Mouse (Mus musculus) T-helper 1 cell (primary cell): ENCODE results near the gene Hcar2.

Source experiments
- in situ Hi-C: fragments of 300-600 bp; cut with MboI, MseI; formaldehyde crosslinking; loops from one replicate; pipeline ENCODE4 v1.15.1; 2025; ENCODE audit warnings: high pct_unique_total_duplicates

Gene Hcar2

DNA sequence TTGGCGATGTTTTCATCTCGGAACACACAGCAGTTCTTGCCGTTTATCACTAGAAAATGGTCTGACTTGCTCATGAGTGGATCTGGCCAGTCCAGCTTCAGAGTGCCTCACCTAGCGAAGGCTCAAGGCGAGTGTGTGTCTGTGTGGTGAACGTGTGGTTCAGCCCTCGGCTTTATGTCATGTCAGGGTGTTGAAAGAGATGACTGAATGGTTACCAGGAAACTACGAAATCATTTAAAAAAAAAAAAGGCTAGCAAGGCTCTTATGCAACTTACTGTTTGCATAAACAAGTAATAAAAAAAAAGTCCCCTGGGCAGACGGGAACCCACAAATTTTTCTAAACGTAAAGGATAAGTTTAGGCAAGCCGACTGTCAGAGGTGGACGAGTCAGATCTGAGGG is at the start of gene Hcar2:
Hcar2 (minus strand) TSS at position 135 of the 400 bp plus-strand sequence.
- in situ Hi-C loops = no loop called here

DNA sequence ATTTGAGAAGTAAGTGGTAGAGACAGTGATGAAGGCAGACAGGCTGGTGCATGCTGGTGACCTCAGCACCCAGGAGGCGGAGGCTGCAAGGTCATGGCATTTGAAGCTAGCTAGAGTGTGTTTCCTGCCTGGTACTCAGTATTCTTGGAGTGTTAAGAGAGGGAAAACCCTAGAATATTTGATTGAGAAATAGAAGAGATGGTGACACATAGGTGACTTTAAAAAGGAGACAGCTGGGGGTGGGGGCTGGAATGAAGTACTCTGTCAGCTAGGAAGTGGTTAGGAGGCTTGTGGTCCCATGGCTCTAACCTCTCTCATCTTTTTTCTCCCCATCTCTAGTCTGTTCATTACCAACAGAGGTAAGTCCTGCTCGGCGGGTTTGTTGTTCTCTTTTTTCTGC is 49.6 kb upstream of the Hcar2 start:
- in situ Hi-C loops = loop anchor here (10.0 kb wide), 1 partner anchor 1100 kb away; no protein-coding TSS in a partner anchor

DNA sequence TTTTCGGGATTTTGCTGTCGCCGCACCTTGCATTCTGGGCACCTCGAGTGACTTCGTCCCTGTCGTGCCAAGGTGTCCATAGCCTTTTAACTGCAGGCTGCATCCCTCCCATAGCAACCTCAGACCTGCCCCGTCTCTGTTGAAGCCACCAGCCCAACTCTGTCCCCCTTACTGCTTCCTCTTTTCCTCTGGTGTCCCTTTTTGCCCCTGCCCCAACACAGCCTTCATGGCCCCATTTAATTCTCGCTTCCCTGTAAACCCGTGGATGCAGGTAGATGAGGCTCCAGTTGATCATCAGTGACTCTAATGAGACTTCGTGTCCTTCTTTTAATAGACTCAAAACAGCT is 42.3 kb upstream of the Hcar2 start:
- in situ Hi-C loops = no loop called here

DNA sequence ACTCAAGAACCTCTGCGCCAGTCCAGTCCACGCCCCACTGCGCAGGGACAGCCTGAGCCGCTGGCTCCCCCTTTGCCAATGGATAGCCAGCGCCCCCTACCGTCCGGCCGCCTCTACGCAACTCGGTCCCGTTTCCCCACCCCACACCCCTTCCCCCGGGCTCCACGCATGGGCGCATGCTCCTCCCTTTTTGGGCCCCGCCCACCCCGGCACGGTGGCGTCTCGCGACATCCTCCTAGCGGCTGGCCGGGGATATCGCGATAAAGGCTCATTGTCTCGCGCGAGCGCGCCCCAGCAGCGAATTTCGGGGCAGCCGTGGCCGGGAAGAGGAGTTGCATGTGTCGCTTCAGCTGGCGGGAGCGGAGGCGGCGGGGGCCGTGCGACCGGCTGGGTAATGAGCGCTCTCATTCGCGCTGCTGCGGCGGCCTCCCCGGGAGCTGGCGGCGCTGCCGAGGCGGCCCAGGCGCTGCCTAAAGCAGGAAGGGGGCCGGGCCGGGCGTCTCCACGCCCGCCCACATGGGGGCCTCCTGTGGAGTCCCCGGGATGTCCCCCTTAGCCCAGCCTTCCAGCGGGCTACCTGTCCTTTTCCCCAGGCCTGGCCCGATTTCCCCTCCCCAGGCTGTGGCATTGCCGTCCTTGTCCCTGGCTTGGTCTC is 41.8 kb upstream of the Hcar2 start, which contains the start of gene Denr:
Denr (plus strand) TSS at position 200 of the 655 bp plus-strand sequence.
- in situ Hi-C loops = no loop called here

DNA sequence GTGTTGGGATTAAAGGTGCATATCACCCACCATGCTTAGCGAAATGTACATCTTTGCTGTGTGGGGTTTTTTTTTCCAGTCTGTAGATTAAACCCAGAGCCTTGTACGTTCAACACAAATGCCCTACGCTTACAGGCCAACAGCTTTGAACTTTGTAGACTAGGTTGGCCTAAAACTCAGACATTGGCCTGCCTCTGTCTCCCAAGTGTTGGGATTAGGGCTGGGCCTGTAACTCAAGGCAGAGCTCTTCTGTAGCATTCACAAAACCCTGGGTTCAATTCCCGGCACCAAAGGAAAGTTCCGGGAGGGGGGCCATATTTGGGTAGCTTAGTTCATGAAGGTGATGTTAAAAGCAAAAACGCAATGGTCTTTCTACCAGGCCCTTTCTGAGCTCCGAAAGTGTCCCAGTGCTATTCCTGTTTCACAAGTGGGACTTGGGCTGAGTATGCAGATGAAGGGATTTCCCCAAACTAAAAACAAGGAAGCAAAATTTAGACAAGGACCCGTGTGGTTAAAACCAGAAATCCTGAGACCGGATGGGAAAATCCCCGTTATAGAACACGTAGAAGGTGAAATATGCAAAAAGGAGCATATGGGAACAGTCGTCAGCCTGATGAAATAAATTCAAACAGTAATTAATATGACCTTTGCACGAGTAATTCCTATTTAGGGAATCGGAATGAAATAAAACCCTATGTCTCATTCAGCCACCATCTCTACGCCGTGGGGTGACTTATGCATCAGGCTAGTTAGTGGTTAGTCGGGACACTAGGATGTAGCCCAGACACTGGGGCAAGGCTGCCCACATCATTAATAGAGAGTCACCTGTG is 41.1 kb upstream of the Hcar2 start:
- in situ Hi-C loops = no loop called here

DNA sequence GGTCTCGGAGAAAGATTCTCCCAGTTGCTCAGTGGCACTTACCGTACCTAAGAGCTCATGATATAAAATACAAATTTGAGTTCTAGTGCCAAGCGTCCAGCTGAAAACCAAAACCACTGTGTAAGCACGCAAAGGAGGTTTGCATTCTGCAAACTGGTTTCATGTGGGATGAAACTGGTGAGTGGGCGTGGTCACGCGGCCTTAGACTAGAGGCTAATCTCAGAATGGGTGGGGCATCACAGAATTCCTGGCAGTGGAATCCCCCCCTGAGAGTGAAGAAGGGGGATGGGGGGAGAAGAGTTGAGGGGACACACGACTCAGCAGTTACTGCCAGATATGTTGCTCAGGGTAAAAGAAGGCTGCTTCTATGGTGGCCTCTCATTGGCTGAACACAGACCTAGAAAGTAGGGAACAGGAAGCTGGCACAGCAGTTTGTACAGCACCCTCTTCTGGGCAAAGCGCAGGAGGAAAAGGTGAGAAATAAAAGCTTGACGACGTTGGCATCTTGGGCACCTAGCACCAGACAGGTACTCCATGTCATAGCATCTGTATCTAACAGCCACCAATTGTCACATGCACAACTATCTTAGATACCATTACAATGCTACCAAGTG is 38.9 kb upstream of the Hcar2 start:
- in situ Hi-C loops = no loop called here

DNA sequence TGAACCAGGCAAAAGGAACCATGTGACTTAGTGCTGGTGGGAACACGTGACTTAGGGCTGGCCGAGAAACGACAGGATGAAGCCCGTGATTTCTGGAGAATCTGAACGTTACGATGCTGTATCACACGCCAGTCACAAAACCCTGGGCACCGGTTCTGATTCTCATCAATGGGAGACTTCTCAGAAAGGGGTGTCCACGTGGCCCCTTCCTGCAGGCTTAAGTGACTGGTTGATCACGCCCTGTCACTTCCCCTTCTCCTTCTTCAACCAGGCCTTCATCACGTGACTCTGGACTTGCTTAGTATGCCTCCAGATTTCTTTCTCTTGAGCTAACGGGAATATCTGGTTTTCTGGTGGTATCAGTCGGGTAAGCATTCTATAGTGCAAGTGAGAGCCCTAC is 32.1 kb upstream of the Hcar2 start:
- in situ Hi-C loops = no loop called here

DNA sequence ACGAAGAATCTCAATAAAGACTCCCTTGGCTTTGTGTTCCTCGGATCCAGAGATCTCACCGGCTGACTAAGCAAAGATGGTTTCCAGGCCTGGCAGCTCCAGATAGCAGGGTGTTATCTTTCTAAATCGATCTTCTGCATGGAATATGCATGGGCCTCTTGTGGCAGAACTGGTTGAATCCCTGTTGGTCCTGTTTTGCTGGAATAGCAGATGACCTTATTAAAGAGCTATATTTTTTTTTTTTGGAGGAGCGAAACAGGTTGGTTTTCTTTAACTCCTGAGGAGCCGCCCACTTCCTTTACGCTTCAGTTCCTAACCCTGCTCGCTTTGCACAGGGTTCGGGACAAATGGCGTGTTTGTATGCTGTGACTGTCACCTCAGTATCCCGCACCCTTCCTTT is 31.1 kb upstream of the Hcar2 start:
- in situ Hi-C loops = no loop called here

DNA sequence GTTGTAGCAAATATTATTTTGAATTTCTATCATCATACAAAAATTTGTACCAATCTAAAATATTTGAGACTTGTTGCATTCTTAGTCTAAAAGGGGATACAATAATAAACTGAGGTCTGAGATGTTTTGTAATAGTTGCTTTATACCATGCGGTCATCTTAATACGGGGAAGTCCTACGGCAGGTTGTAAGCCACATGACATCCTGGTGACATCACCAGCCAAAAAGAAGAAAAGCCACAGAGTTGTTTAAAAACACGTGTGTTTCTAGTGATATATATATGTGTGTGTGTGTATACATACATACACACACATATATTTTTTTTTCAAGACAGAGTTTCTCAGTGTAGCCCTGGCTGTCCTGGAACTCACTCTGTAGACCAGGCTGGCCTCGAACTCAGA is 28.2 kb upstream of the Hcar2 start:
- in situ Hi-C loops = no loop called here

DNA sequence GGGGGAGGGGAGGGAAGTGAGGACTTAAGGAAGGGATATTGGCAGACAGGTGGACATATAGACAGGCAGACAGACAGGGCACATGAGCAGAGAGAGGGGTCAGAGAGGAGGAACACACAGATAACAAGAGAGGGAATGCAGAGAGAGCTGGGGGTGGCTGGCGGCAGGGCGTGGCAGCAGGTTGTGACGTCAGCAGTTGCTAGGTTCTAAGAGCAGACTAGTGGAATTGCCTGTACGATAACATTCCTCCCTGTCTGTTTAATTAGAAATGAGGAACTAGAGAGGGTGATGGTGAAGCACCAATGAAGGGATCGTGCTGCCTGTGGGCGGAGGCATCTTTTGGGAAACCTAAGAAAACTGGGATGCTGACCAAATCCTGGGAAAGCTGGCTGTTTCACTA is 26.4 kb upstream of the Hcar2 start:
- in situ Hi-C loops = no loop called here

DNA sequence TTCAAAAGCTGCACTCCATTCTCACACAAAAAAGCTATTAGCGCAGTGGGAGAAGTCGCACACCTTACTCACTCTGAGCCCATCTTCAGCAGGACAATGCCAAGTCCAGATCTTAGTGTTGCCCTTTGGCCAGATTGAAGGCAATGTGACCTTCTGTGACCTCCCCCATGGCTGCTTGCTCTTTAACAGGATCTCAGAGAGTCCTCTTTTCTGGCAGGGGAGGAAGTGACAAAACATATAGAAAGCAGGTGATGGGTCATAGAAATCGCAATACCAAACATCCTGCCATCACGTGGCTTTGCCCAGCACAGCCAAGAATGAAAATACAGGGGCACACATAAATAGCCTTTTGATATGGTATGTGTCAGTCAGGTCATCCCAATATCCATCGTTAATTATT is 25.7 kb upstream of the Hcar2 start:
- in situ Hi-C loops = no loop called here

DNA sequence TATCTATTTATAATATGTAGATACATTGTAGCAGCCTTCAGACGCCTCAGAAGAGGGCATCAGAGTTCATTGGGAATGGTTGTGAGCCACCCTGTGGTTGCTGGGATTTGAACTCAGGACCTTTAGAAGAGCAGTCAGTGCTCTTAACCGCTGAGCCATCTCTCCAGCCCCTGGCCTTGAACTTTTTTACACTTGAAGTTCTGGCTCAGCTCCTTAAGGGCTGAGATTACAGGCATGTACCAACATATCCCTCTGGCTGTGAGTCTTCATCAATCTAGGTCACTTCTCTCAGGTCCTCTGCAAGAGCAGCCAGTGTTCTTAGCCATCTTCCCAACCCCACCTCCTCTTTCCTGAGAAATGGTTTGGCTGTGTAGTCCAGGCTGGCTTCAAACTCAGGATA is 25.0 kb upstream of the Hcar2 start:
- in situ Hi-C loops = no loop called here

DNA sequence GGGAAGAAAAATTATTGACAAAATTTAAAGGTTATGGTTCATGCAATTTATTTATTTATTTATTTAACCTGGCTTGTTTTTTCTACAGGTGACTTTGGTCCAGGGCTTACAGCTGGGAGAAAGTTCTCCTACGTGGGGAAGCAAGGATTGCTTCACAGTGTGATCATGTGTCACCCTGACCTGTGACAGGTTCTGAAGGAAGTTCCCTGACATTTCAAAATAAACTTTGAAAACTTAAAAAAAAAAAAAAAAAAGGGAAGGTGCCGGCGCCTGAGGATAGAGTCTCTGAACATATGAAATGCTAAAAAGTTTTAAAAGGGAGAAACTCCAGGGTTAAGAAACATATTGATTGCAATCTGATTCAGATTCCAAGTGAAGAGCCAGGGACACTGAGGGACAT is 21.1 kb upstream of the Hcar2 start:
- in situ Hi-C loops = no loop called here

DNA sequence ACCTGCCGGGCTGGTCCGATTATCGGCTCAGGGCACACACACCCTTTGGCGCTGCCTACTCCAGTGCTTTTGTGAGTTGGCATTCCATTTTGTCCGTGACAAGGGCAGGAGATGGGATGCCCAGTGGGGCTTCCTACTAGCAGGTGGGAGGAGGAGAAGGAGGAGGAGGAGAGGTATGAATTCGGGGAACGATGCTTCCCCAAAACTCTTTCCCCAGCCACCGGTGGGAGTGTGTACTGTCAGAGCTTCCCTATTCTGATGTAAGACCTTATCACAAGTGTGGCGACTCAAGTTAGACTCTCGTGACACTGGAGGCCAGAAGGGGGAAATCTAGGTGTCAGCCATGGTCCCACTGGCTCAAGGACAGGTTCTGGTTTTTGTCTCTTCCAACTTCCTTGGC is 19.0 kb upstream of the Hcar2 start:
- in situ Hi-C loops = no loop called here

DNA sequence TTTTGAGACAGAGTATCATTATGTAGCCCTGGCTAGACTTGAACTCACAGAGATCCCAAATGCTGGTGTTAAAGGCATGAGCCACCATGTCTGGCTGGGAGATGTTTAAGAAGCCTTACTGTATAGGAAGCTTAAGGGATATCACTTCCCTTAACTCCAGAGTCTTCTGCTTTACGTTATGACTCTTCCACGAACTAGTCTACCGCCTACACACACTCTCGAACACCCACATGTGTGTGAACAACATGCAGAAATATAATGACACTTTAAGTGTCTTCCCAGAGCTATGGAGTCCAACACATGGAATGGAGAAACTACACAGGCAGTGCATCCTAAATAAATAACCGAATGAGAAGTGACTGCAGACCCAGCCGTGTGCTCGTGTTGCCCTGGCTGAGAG is 18.6 kb upstream of the Hcar2 start:
- in situ Hi-C loops = no loop called here

DNA sequence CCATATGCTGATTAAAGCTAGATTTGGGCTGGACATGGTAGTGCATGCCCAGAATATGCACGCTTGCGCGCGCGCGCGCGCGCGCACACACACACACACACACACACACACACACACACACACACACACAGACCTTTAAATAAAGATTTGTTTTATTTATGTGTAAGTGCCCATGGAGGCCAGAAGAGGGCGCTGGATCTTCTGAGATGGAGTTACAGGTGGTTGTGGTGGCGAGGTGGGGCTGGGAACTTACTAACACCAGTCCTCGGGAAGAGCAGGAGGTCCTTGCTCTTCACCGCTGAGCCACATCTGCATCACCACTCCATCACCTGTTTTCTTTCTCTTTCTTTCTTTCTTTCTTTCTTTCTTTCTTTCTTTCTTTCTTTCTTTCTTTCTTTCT is 15.5 kb upstream of the Hcar2 start:
- in situ Hi-C loops = no loop called here

DNA sequence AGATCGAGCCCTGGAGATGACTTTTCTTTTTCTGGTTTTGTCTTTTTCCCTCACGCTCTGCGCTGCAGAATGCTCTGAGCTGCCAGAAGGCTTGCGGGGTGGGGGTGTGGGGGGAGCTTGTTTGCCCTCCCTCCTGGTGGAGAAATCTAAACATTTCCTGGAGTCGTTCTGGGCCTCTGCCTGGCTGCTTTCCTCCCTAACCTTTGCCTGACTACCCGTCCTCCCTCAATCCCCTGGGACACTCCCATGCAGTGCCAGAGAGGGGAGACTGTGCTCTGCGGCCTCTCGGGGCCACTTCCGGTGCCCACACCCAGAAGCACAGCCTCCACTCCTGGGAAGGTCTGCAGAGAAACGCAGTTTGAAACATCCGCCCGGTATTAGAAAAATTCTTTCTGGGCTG is 14.6 kb upstream of the Hcar2 start, which contains the start of gene Hcar1:
Hcar1 (minus strand) TSS at position 93 of the 400 bp plus-strand sequence.
- in situ Hi-C loops = no loop called here

DNA sequence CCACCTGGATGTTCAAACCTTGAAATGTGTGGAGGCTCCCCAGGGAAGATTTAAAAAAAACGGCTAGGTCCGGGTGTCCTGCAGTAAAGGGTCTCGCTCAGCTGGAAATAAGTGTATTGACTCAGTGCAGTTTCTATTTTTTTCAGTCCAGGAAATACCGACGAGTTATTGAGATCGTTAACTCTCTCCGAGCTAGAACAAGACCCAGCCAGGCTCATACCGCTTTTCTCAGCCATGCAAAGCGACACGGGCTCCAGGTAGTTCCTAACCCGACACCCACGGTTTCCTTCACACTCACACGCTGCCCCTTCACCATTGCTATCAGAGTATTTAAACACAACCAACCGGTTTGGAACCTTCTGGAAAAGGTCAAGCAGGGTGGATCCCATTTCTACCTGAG is 12.8 kb upstream of the Hcar2 start:
- in situ Hi-C loops = no loop called here

DNA sequence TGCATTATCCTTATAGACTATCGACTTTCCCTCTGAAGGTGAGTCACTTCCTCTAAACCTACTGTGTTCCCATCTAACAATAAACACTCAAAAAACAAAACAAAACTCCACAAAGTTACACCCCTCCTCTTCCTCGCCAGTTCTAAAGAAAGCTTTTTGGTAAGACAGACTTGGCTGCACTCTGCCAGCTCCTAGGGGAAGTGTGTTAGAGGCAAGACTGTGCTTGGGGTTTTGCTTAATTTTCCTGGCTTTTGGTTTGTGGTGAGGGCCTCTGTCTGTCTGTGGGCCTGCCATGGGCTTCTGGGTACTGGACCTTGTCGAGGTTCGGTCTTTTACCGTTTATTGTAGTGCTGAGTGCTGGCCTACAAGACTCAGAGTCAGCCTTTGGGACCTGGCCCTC is 8.9 kb upstream of the Hcar2 start:
- in situ Hi-C loops = no loop called here

DNA sequence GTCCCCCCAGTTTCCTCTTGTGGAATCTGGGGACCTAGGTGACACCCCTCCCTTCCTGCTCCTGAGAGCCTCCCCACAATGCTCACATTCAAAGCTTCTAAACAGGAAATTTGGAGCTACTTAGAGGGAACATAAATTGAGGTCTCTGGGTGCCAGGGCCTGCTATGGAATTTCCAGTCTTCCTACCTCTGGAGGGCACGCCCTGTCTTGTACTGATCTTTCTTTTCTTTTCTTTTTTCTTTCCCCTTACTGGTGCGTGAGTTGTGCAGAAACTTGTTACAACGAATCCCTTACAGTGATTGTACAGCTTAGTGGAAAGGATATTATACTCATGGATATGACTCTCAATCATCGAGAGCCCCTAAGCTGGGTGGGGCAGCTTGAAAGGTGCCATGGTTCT is 4.3 kb upstream of the Hcar2 start:
- in situ Hi-C loops = no loop called here

DNA sequence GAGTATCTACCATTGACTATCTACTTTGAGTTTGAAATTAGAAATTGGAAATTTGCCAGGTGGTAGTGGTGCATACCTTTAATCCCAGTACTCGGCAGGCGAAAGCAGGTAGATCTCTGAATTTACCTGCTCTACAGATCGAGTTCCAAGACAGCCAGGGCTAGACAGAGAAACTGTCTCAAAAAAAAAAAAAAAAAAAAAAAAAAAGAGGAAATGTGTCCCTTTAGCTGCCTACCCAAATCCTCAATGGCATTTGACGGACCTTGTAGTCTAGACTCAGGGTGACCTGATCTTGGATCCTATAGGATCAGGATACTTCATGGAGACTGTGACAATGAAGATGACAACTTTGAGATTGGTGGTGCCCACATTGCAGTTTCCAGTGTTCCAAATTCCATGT is 1.2 kb upstream of the Hcar2 start:
- in situ Hi-C loops = no loop called here

DNA sequence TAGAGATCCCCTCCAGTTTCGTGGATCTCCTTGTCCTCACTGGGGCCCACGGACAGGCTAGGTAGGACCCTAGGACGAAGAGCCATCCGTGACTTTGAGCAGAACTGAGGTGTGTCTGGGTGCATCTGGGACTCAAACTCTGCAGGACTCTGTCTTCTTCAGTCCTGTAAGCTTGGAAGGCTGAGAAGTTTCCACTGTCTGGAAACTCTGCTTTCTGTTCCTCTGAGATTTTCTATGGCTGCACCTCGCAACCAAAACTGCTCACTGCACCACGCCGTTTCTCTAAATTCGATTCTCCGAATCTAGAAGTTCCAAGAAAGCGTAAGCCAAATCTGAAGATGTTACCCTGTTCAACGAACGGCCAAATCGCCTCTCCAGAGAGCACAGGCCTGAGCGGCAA is 1.4 kb downstream of the Hcar2 start:
- in situ Hi-C loops = no loop called here
